Mouse (Mus musculus): ENCODE data around the gene Ttn.

- TF ChIP-seq CTCF (IDR thresholded peaks at IDR 0.05; ENCODE audit: insufficient read depth, low read depth, low read length) = no peak
- TF ChIP-seq POLR2A (IDR thresholded peaks at IDR 0.05; ENCODE audit: insufficient read depth, low read depth, low read length) = no peak
Measured at GRCm38 (mm10) chr2:76966013-76966412, 16.3 kb downstream of the Ttn start.
